ENCODE assay signal across 8 mouse cellular contexts in genomic region chr9:103110727-103111501, GRCm38 (mm10). TPM values are rescaled to one million over a fixed set of nuclear protein-coding genes. Genes with fewer than 3 reads are reported as not detected.
DNase-seq lines count a peak whose midpoint lies in the region; ATAC-seq and TF ChIP-seq lines count a peak whose summit lies in the region.

No protein-coding gene starts in this region.

- H3K4me1 ChIP-seq in testis, adult 2 months (ENCODE audit: control insufficient read depth, insufficient read depth, low read length), result peaks cover 23% of the 10 kb centered on the region
- H3K4me1 ChIP-seq in heart, embryonic 16.5 days (ENCODE audit: control insufficient read depth, insufficient read depth, low read length), result peaks cover 16% of the 10 kb centered on the region
- H3K4me1 ChIP-seq in lung, adult 2 months (ENCODE audit: control insufficient read depth, insufficient read depth, low read length), result peaks cover 19% of the 10 kb centered on the region
- 0 out of 2 replicates have a peak, but pooled peaks cover 7% of the 10 kb centered on the region for H3K4me1 ChIP-seq in stomach, embryonic 14.5 days (ENCODE audit: control insufficient read depth, insufficient read depth, low read length)

- peak overlapping the region; percentile 89 for H3K4me3 ChIP-seq in testis, adult 2 months (ENCODE audit: control insufficient read depth, low read depth, low read length)
- peak overlapping the region; percentile 72 for H3K4me3 ChIP-seq in heart, embryonic 16.5 days (ENCODE audit: low read length)
- peak overlapping the region; percentile 90 for H3K4me3 ChIP-seq in lung, adult 2 months (replicated peaks; ENCODE audit: extremely low read depth, low read depth, low read length)
- peak overlapping the region; percentile 61 for H3K4me3 ChIP-seq in stomach, embryonic 14.5 days (ENCODE audit: low read depth, low read length)

- H3K9ac ChIP-seq in heart, embryonic 16.5 days (ENCODE audit: low read length), result peak overlapping the region; percentile 76
- no peak overlapping the region for H3K9ac ChIP-seq in stomach, embryonic 14.5 days (replicated peaks; ENCODE audit: low read depth, low read length)

- H3K4me2 ChIP-seq in heart, embryonic 16.5 days (ENCODE audit: low read depth, low read length), result peak overlapping the region; percentile 92
- H3K4me2 ChIP-seq in stomach, embryonic 14.5 days (replicated peaks; ENCODE audit: low read depth, low read length), result peak overlapping the region; percentile 97

- WGBS in heart, embryonic 16.5 days, result 18% methylated on average over 18 of the region's 18 CpGs
- 15% methylated on average over 18 of the region's 18 CpGs for WGBS in lung, adult 2 months
- 15% methylated on average over 18 of the region's 18 CpGs for whole genome bisulfite sequencing in stomach, embryonic 14.5 days

- no peaks in the 10 kb centered on the region for H3K27me3 ChIP-seq in testis, adult 2 months (ENCODE audit: control insufficient read depth, insufficient read depth, low read length)
- peaks cover 43% of the 10 kb centered on the region for H3K27me3 ChIP-seq in heart, embryonic 16.5 days (ENCODE audit: control insufficient read depth, insufficient read depth, low read length)
- peaks cover 32% of the 10 kb centered on the region for H3K27me3 ChIP-seq in stomach, embryonic 14.5 days (ENCODE audit: control insufficient read depth, insufficient read depth, low read length)

- H3K36me3 ChIP-seq in testis, adult 2 months (ENCODE audit: control insufficient read depth, insufficient read depth, low read length), result no peaks in the 10 kb centered on the region
- no peaks in the 10 kb centered on the region for H3K36me3 ChIP-seq in heart, embryonic 16.5 days (ENCODE audit: control insufficient read depth, insufficient read depth)
- H3K36me3 ChIP-seq in stomach, embryonic 14.5 days (ENCODE audit: control insufficient read depth, insufficient read depth, low read length), result no peaks in the 10 kb centered on the region

- no peak overlapping the region for H3K27ac ChIP-seq in testis, adult 2 months (ENCODE audit: control insufficient read depth, insufficient read depth, low read depth, low read length)
- H3K27ac ChIP-seq in heart, embryonic 16.5 days (ENCODE audit: low read length), result no peak overlapping the region
- H3K27ac ChIP-seq in stomach, embryonic 14.5 days (ENCODE audit: low read length), result no peak overlapping the region

- no peak for TF ChIP-seq POLR2A in testis, adult 2 months (IDR thresholded peaks at IDR 0.05; ENCODE audit: control insufficient read depth, low read depth, low read length)
- no peak; the same call in 1 of the 2 replicates for TF ChIP-seq POLR2A in lung, adult 2 months (IDR thresholded peaks at IDR 0.05; ENCODE audit: borderline replicate concordance, extremely low read depth, low read depth, low read length)

- no peaks in the 10 kb centered on the region for H3K9me3 ChIP-seq in heart, embryonic 16.5 days (replicated peaks; ENCODE audit: control insufficient read depth, low read length)
- no peaks in the 10 kb centered on the region for H3K9me3 ChIP-seq in stomach, embryonic 14.5 days (ENCODE audit: control insufficient read depth, low read depth, low read length)

- no peak for ATAC-seq in heart, embryonic 16.5 days (replicated peaks; ENCODE audit: extremely low read depth, insufficient read depth, low FRiP score)
- no peak for ATAC-seq in stomach, embryonic 14.5 days (ENCODE audit: insufficient number of reproducible peaks, insufficient read depth, low FRiP score, low read depth)

- DNase-seq in testis, postnatal 14 days (ENCODE audit: low spot score), result no peak
- peak; percentile 42 for DNase-seq in lung, adult 2 months
- DNase-seq in thymus, postnatal 4 days, result no peak
- DNase-seq in kidney, postnatal 10 days, result no peak
- DNase-seq in urinary bladder, postnatal 10 days (ENCODE audit: low spot score), result no peak

- no peak for TF ChIP-seq CTCF in testis, adult 2 months (IDR thresholded peaks at IDR 0.05; ENCODE audit: control insufficient read depth, insufficient read depth, insufficient replicate concordance, low read depth, low read length)
- TF ChIP-seq CTCF in lung, adult 2 months (IDR thresholded peaks at IDR 0.05; ENCODE audit: insufficient read depth, low read length), result no peak

RNA-seq across cellular contexts. Expression of gene Rab6b, which starts 0.7 kb away (rescaled TPM):
- 1.1 and 2.1 TPM in 2 replicates for polyA plus RNA-seq in testis, adult 2 months (2012; rRNA removed)
- 2.1 and 2.8 TPM in 2 replicates for polyA plus RNA-seq in heart, embryonic 16.5 days (2015; fragmentation: Nextera tagmentation; extraction: Ambion mirVana)
- 10.6 and 21.3 TPM in 2 replicates for polyA plus RNA-seq in lung, adult 2 months (2012; rRNA removed)
- 5.4 and 6.1 TPM in 2 replicates for polyA plus RNA-seq in stomach, embryonic 14.5 days (2014; fragmentation: Nextera tagmentation; extraction: Ambion mirVana)
